Mouse (Mus musculus) adrenal gland, adult 8-10 months (tissue): ENCODE measurements around the gene Atl1. TPM values are rescaled to one million over a fixed set of nuclear protein-coding genes. Genes with fewer than 3 reads are reported as not detected.

Experiments used
- DNase-seq: peaks from one replicate; pipeline ENCODE4 v3.0.0; 2022
- total RNA-seq, 4 experiments: library from RNA; stranded (reverse); gene quantifications; 2 replicates each; pipeline ENCODE4 v1.2.4; 2022

The Atl1 gene
- 10 to 100 TPM in 2 of 4 experiments, 1 to 10 TPM in 2; 6.6 to 19.5 (median 13.0) TPM for total RNA-seq

DNA sequence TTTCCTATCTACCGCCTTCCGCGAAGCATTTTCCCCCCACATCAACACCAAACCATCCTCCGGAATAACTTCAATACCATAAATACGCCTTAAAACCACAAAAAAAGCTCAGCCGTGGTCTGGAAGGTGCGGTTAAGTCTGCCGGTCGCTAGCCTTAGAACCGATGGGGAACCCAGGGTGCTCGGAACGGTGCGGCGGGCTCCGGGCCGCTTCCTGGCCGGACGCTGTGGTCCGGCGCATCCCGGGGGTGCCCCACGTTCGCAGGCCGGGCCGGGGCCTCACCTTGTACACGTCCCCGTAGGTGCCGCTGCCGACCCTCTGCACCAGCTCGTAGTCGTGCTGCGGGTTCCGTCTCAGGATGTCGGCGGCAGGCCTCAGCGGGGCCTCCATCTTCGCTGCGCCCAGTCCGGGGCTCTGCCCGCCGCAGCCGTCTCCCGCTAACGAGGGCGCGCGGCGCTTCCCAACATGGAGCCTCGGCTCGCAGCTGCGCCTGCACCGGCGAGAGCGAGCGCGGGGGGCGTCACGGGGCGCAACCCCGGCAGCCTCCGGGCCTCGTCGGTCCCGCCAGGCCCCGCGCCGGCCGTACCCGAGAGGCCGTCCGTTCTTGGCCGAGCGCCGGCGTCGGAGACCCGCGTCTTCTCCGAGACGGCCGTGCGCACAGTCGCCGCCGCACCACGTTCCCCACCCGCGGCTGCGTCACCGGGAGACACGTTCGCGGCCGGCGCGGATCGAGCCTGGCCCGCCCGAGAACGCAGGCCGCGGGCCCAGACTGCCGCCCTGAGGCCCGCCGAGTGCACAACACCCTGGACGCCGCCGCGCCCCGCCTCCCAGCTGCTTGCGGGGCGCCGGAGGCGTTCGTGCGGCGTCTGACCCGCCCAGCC lies at the start of gene Atl1, which contains the start of gene Map4k5:
TSS of gene Atl1 (plus strand) at position 244 of the 881 bp plus-strand sequence.
TSS of gene Map4k5 (minus strand) at position 830 of the 881 bp plus-strand sequence.
- DNase-seq, result peak; percentile 83

DNA sequence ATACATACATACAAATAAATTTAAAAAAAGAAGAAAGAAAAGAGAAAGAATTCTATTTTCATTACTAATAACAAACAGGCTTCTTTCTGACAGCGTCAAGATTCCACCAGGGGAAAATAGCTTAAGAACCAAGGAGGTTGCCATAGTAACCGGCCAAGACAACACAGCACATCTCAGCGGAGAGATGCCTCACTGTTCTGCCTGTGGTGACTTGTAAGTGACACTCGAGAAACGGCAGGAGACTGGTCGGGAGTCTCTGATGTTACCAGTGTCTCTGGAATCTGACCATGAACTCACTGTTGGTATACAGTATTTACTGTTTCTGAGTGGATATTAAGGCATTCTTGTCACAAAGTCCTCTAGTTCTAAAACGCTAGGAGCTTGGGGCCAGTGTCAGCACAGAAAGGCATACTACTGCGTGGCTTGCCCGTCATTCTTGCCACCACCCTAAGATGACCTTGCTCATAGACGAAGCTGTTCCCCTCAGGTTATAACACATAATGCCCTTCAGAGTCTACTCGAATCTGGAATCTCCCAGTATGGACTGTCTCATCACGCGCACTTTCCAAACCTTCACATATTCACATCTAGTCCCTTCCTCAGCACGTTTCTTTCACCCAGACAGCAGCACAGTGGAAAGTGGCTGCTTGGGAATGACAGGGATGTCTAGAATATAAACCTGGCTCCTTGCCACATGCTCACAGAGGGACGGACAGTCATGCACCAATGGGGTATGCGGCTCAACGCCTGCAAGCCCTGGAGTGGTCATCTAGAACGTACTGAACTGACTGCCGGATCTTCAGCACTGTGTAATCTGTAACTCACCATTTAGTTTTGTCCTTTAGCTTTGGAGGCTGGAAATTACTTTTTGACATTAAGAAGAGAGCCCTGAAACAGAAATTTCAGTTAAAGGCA lies 48.6 kb upstream of the Atl1 start:
- no peak for DNase-seq

DNA sequence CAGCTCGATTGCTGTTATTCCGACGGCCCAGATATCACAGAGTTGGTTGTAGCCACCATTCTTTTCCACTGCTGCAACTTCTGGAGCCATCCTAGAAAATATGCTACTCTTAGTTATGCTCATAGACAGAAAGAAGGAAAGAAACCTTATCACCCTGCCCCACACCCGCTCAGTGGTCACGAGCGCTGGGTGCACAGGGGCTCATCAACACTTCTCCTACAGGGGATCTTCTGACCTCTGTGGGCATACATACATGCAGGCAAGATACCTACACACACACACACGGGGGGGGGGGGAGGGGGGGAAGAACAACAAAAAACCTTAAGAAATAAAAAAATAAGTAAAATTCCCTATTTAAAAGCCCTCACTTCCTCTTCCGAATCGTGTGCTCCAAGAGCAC lies 46.7 kb upstream of the Atl1 start:
- no peak for DNase-seq

DNA sequence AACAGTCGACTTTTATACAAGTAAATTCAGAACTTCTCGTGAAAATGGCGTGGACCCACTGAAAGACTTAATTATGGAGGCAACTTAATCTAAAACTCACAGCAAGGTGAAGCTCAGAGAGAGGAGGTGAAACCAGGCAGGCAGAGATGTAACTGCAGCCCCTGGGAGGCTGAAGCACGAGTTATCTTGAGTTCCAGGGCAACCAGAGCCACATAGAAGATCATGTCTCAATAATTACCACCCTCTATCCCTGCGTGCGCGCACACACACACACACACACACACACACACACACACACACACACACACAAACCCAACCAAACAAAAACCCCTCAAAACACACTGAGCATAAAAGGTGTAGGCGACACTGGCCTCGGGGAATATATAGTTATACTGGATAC lies 45.9 kb upstream of the Atl1 start:
- DNase-seq, result no peak

DNA sequence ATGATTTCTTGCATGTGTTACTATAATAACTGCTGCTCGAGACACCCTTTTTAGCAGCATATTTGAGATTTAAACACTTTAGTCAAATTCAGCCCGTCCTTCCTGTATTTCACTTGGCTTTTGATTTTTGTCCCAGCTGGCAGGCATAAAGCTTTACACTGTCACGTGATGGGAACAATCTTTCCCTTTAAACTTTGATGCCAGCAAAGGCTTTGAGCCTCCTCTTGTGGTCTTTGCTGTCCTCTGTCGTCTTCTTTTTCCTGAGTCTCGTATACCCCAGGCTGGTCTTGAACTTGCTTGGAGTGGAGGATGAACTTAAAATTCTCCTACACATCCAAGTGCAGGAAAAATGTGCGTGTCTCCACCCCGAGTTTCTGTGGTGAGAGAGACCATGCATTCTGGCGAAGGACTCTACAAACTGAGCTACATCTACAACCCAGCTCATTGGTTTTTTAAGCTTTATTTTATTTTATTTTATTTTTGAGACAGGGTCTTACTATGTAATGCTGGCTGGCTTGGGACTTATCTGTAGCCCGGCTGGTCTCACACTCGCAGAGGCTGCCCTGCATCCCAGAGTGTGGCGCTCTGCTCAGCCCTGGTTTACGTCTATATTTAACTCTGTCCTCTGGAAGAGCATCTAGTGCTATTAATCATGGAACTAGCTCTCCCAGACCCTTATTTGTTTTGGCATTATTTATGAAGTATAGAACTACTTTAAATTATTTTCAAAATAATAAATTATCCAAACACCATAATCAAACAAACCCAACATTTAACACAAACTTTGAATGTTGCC lies 44.1 kb upstream of the Atl1 start:
- no peak for DNase-seq

DNA sequence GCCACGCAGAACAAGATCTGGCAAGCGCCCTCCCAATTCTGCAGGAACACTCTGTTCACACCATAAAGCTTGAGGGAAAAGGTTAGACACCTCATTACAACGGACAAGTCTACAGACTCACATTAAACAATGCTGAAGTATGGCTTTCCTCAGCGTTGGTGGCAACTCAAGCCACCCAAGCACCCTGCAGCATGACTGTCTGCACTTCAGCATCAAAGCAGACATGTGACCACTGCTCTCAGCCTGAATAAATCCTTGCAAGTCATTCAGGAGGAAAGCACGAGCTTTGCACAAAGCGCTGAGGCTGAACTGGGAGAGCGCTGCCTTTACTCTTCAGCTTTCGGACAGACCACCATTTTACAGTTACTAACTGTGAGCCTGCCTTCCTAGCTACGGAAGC lies 40.1 kb upstream of the Atl1 start:
- DNase-seq, result no peak

DNA sequence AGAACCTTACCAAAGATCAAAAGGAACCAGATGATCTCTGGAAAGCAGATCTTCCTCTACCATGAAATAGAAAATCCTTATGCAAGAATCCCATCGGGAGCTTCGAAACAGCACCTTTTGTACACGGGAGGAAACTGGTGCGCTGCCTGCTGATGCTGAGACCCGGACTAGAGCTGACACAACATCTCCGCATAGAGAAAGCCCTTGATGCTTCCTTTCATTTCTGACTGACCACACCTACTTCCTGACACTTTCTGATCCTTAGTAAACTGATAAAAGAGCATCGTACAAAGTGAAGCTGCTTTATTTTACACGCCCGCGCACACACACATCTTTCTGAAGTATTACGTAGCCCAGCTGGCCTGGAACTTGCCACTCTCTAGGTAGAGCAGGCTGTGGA lies 39.0 kb upstream of the Atl1 start:
- DNase-seq, result no peak

DNA sequence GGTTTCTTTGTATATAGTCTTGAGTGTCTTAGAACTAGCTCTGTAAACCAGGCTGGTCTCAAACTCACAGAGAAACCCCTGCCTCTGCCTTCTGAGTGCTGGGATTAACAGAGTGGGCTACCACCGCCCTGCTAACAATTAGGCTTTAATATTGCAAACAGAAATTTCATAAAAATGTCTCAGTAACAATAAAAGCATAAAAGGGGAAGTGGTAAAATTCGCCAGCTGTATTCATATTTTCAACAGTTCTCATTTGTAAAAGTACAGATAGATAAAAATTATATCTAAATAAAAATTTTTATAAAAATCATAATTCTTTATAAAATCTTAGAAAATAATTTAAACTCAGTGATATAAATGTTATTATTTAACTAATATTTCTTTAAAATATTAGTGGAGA lies 38.5 kb upstream of the Atl1 start:
- DNase-seq, result no peak

DNA sequence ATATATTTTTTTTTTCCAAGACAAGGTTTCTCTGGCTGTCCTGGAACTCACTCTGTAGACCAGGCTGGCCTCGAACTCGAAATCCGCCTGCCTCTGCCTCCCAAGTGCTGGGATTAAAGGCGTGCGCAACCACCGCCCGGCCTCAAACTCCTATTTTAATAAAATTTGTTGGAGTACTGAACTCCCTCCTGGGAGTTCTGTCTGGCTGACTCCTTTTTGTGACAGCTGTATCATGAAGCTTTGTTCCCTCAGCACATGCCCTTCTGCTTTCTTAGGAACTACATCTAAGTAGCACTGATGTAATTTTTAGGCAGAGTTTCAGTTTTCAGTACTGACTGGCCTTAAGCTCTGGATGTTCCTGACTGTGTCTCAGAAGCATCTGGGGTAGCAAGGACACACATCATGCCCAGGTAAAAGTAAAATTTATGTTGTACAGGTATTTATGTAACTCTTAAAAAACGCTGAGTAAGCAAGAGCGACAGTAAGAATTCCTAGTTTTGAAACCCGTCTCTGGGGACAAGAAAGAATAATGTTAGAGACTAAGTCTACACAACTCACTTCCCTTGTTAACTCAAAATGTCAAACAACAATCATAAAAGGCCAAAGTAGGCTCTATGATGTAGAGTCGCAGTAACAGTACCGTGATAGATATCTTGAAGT lies 36.6 kb upstream of the Atl1 start:
- no peak for DNase-seq

DNA sequence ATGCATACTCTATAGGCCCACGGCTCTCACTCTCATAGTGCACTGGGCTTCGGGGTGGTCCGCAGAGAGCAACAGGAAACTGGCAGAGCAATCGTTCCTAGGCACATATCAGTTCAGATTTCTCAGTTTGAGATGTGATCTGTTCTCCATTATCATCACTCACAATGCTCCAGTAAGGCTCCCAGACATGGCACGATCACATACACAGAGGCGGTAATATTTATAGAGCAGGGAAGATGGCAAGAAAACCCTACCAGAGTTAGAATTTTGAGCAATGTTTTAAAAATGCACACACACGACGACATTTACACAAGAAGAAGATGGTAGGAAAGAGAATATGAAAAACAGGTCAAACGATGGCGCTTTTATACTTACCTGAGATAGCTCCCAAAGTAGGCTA lies 36.0 kb upstream of the Atl1 start:
- no peak for DNase-seq

DNA sequence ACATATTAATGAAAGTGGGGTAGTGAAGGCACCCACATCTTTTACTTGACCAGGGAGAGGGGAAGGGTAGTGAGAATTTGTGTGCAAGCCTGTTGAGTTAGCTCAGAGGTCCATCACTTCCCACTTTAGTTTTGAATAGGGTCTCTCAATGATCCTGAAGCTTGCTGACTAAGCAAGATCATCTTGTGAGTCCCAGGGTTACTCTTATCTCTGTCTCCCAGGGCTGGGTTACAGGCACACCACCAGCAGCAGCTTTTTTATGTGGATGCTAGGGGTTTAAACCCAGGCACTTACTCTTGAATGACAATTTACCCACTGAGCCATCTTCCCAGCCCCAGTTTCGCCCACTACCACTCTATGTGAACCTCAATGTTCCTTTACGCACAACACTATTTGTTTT lies 34.8 kb upstream of the Atl1 start:
- no peak for DNase-seq

DNA sequence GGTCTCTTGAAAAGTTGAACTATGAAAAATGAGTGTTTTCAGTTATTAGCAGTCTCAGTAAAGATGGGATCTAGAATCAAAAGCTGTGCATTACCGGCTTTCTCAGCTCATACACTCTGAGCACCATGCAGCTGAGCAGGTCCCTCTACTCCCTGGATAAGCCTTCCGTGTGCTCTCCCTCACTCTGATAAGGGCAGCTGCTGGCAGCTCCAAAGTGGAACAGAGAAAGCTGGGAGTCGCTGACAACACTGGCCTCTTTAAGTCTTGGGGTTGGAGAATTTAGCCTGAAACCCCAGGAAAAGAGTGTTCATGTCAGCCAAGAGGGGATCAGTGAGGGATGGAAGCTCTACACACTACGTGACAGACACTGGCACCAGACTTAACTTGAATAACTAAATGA lies 33.6 kb upstream of the Atl1 start:
- DNase-seq, result no peak

DNA sequence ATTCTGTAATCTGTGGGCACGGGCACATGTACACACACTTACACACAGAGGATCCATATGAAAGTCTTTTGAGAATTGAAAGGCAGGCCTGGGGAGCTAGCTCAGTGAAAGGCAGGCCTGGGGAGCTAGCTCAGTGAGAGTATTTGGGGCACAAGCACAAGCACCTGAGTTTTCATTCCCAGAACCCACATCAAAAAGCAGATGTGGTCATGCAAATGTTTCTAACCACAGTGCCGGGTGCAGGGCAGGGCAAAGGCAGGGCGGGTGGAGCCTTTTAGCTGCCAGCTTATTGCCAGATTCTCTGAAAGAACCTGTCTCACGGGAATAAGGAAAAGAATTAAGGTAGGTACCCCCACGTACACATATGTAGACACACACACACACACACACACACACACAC lies 28.9 kb upstream of the Atl1 start:
- no peak for DNase-seq

DNA sequence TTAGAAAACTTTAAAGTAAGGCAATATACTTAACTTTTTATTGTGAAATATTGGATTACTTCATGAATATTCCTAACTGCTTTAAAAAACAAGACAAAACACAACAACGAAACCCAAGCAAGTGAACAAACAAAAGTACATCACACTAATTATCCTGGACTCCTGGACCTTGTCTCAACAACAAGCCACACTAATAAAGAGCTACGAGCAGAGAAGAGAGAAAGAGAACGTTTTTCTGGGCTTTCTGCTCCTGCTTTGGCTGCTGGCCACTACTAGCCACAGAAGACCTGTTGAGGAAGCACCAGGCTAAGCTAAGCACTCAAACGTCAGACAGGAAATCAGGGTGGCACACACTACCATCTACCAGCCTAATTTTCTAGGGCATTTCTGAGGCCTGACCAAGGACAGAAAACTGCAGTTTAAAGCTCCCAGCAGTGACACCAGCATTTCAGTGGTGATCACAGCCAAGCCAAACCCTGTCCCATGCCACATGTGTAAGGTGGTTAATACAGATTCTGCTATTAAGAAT lies 28.2 kb upstream of the Atl1 start:
- no peak for DNase-seq

DNA sequence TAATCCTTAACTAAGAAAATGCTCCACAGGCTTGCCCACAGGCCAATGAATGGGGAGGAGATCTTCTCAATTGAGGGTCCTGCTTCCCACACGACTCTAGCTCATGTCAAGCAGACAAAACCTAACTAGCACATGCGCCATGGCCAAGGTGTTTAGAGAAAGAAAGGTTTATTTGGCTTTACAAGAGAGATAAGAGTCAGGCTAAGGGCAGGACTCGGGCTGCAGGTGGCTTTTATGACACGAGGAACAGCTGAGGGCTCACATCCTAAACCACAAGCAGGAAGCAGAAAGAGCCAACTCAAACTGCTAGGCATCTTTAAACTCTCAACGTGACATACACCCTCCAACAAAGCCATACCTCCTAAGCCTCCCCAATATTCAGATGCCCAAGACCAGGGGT lies 25.1 kb upstream of the Atl1 start:
- DNase-seq, result no peak

DNA sequence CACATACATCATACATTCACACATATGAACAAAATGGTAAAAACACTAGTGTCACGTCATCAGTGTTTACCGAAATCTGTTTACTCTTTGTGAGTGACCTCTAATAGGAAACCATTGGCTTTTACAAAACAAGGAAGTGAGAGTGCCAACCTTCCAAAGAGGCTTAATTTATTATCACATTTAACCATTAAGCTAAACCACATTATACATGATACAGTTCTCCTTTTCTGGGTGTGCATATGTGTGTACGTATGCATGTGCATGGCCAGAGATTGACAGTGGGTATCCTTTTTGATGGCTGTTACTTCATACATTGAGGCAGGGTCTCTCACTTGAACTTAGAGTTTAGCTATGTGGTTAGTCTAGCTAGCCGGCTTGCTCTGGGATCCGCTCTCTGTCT lies 20.8 kb upstream of the Atl1 start:
- no peak for DNase-seq

DNA sequence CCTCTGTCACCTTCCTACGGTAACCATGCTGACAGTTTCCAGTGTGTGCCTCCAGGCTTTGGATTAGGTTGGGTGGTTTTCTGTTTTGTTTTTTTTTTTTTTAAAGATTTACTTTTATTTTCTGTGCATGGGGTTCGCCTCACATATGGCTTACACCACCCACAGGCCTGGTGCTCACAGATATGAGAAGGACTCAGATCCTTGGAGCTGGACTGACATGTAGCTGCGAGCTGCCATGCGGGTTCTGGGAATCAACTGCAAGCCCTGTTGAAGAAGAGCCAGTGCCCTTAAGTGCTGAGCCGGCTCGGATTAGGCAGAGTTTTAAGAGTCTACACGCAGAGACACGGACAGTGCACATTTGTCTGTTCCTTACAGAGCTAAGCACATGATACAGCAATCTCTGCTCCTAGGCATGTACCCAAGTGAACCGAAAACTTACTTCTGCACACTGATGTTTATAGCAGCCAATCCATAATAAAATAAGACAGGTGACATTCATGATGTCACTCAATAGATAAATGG lies 14.5 kb upstream of the Atl1 start:
- no peak for DNase-seq

DNA sequence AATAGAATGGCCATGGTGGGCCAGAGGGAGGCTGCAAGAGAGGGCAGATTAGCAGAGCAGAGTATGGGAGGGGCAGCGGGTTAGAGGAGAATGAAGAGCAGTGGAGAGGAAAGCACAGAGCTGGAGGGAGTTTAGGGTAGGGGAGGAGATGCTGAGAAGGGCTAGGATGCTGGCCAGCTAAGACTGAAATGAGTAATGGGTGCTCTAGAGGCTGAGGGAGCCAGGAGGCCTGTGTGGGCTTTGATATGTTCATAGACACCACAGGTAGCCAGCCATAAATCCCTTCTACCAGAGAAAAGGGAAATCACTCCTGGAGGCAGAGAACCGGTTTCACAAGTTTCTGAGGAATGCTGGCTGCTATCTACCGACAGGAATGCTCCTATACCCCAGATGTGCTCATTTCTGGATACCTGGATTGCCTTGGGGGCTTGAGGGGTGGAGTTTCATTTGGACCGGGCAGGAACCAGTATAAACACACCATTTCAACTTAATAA lies 13.2 kb upstream of the Atl1 start:
- DNase-seq, result no peak

DNA sequence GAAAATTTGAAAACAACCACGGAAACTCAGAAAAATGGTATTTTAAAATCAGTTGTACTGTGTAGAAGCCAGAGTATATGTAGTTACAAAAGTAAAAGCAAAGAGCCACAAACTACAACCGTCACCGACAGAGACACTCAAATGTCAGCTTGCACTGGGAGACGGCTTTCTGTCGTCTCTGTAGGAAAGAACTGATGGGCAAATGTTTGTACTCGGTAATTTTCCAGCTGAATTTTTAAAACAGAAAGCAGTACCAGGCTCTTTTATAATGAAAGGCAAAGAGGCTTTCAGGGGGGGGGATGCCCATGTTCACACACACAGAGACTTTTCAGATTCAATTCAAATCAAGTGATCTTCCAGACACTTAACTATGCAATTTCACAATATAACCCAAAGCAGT lies 12.7 kb upstream of the Atl1 start:
- no peak for DNase-seq

DNA sequence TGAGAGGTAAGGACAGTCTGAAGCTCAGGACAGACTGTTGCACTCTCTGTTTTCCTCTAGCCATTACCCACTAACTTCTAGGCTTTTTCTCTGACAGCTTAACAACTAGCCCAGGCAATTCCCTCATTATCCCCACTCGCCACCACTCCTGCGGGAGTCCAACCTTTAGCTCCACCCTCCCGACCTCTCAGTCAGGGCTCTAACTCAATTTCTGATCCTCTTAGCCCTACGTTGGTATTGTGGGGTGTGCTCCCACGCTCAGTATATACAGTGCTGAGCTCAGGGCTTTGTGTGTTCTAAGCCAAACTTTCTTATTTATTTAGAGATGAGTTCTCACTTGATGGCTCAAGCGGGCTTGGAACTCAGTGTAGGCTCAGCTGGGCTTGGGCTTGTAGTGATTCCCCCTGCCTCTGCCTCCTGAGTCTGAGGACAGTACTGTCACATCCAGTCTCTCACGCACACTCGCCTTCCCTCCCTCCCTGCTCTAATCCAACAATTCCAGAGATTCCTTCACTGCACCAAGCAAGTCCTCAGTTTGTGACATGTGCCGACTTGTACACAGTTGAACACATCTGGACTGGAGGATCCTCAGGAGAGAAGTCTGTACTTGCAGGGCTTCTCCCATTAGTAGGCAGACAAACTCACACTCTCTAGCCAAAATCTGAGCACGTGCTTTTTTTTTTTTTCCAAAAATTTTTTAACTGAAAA lies 11.1 kb upstream of the Atl1 start:
- no peak for DNase-seq

DNA sequence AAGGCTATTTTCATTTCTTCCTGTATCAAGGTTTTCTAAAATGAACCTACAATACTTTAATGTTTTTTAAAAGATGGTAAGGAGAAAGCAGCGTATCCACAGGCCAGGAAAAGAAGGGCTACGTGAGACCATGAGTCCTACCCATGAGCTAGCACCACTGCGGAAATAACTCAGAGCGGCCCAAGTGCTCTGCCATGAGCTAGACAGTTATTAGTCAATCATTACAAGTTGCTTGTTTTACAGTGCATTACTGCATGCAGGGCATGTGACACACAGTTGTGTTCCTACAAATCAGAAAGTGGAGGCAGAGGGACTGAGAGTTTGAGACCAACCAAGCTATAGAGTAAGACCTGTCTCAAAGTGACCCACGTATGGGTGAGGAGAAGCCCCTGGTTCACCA lies 8.4 kb upstream of the Atl1 start:
- DNase-seq, result no peak
